Mouse (Mus musculus): ENCODE data around the gene Dner. TPM values are rescaled to one million over a fixed set of nuclear protein-coding genes. Genes with fewer than 3 reads are reported as not detected.
A peak's percentile ranks its signal among the peaks of the same experiment; 100 is the strongest.

The Dner gene
- total RNA-seq, 2 experiments from 2014 or later = 2.3 to 2.8 TPM

- no peak for DNase-seq
Measured at GRCm38 (mm10) chr1:84443050-84443449, 253.0 kb downstream of the Dner start.

GRCm38 (mm10) chr1:84441419-84441818 lies 254.6 kb downstream of the Dner start:
- no peak for DNase-seq

GRCm38 (mm10) chr1:84437565-84437964 lies 258.5 kb downstream of the Dner start:
- no peak for DNase-seq

- DNase-seq = peak; percentile 75 to 81
Measured at GRCm38 (mm10) chr1:84436281-84436680, 259.7 kb downstream of the Dner start.

- no peak for DNase-seq
Measured at GRCm38 (mm10) chr1:84433291-84433980, 262.6 kb downstream of the Dner start.

GRCm38 (mm10) chr1:84432311-84432710 lies 263.7 kb downstream of the Dner start:
- DNase-seq = no peak

GRCm38 (mm10) chr1:84428331-84428730 lies 267.7 kb downstream of the Dner start:
- DNase-seq = no peak

- DNase-seq = no peak
Measured at GRCm38 (mm10) chr1:84427757-84428156, 268.3 kb downstream of the Dner start.

GRCm38 (mm10) chr1:84426679-84427078 lies 269.3 kb downstream of the Dner start:
- DNase-seq = no peak

- DNase-seq = no peak
Measured at GRCm38 (mm10) chr1:84422881-84423280, 273.1 kb downstream of the Dner start.

GRCm38 (mm10) chr1:84421845-84422244 lies 274.2 kb downstream of the Dner start:
- DNase-seq = no peak

GRCm38 (mm10) chr1:84419416-84419815 lies 276.6 kb downstream of the Dner start:
- no peak for DNase-seq

GRCm38 (mm10) chr1:84418511-84418910 lies 277.5 kb downstream of the Dner start:
- no peak for DNase-seq

GRCm38 (mm10) chr1:84417761-84418238 lies 278.2 kb downstream of the Dner start:
- no peak for DNase-seq

GRCm38 (mm10) chr1:84417276-84417675 lies 278.7 kb downstream of the Dner start:
- no peak for DNase-seq

GRCm38 (mm10) chr1:84414464-84414863 lies 281.6 kb downstream of the Dner start:
- DNase-seq = no peak

- no peak for DNase-seq
Measured at GRCm38 (mm10) chr1:84409514-84409913, 286.5 kb downstream of the Dner start.

GRCm38 (mm10) chr1:84408873-84409272 lies 287.1 kb downstream of the Dner start:
- no peak for DNase-seq

GRCm38 (mm10) chr1:84406891-84407290 lies 289.1 kb downstream of the Dner start:
- DNase-seq = peak; percentile 58 to 71

- DNase-seq = no peak
Measured at GRCm38 (mm10) chr1:84405551-84406290, 290.3 kb downstream of the Dner start.

GRCm38 (mm10) chr1:84404880-84405279 lies 291.1 kb downstream of the Dner start:
- no peak for DNase-seq

- no peak for DNase-seq
Measured at GRCm38 (mm10) chr1:84402154-84402553, 293.9 kb downstream of the Dner start.

- DNase-seq = no peak
Measured at GRCm38 (mm10) chr1:84399671-84400070, 296.4 kb downstream of the Dner start.

- DNase-seq = no peak
Measured at GRCm38 (mm10) chr1:84399118-84399517, 296.9 kb downstream of the Dner start.
